Mouse (Mus musculus) left cerebral cortex, postnatal 10 days (tissue): Measurements from ENCODE around the gene Gm8229. TPM values are rescaled to one million over a fixed set of nuclear protein-coding genes. Genes with fewer than 3 reads are reported as not detected.
"Not testable (repeated sequence)": the region's sequence is repeated elsewhere in the genome, so short reads cannot be mapped to it uniquely, and the experiment has no call there.

Source experiments
- DNase-seq, 2 experiments: peaks; one replicate each; pipeline ENCODE4 v3.0.0; 2021 to 2022; ENCODE audit warnings: low spot score in 2 of 2, mixed read lengths in 1 of 2; ENCODE audit errors: extremely low spot score in 1 of 2
- intact Hi-C: fragments of 180-260 bp; cut with DNase I; formaldehyde crosslinking; loops from one replicate; pipeline ENCODE4 v1.15.1; 2025
- total RNA-seq, 2 experiments: library from RNA; stranded (reverse); gene quantifications; 2 replicates each; pipeline ENCODE4 v1.2.3; 2021

Gene Gm8229
- not detected for total RNA-seq

DNA sequence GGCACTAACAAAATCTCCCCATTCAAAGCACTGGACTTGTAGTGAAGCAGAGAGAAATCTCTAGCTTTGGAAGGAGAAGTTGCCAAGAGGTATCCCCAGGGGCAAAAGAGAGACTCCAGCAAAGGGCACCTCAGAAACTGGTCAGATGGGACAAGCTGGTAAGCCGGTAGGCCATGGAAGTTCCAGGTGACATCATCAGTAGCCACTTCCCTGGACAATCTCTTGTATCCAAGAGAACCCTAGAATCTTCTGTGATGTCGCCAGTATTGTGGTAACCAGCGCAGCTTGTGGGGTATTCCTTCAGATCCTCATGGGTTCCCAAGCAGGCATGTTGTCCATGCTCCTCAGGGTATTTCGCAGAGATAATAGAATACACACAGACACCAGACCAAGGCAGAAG is at the start of gene Gm8229:
Gene Gm8229, plus strand, starts transcription at position 301 of the 400 bp plus-strand sequence.
- intact Hi-C loops, DNase-seq: not testable (repeated sequence)

DNA sequence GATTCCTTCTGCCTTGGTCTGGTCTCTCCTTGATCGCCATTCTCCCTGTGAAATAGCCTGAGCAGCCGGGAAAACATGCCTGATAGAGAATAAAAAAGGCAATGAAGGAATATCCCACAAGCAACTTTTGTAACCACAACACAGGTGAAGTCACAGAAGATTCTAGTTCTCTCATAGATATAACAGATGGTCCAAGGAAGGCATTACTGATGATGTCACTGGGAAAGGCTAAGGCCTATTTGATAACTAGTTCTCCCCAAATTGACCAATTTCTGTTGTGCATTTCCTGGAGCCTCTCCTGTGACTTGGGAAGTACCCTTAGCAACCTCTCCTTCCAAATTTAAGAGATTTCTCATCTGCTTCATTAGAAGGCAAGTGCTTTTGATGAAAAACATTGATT is 26.7 kb upstream of the Gm8229 start, which contains the start of gene Gm5930:
Gene Gm5930, minus strand, starts transcription at position 101 of the 400 bp plus-strand sequence.
- DNase-seq, intact Hi-C loops: not testable (repeated sequence)

DNA sequence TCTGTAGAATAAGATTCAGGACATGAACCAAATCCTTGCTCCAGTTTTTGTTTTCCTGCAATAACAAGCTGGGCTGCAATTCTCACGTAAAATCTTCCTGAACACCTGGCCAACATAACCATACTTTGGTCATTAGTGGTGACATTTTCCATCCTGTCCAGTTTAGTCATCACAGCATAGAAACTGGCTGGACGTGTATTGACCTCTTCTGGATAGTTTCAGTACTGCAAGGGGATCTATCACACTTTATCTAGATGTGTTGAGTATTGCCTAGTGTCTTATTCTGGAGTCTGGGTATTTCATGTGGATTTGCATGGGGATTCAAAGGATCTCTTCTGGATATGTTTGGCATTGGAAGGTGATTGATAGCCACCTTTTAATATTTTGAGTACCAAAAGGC is 3.7 kb upstream of the Gm8229 start:
- DNase-seq, intact Hi-C loops: not testable (repeated sequence)

DNA sequence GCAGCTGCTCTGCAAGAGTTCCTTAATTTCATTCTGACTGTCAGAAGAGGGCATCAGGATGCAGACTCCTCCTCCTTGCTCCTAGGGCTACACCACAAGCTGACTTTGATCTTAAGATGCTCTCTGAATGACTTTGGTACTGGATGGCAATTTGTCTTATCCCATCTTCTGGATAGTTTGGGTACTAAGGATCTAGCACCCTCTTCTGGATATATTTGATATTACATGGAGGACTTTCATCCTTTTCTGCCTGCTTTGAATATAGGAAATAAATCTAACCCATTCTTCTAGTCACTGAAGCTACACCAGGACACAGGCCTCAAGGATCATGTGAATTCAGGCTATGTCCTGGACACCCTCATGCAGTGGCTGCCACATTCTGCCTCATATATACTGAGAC is 2.9 kb upstream of the Gm8229 start:
- DNase-seq, intact Hi-C loops: not testable (repeated sequence)

DNA sequence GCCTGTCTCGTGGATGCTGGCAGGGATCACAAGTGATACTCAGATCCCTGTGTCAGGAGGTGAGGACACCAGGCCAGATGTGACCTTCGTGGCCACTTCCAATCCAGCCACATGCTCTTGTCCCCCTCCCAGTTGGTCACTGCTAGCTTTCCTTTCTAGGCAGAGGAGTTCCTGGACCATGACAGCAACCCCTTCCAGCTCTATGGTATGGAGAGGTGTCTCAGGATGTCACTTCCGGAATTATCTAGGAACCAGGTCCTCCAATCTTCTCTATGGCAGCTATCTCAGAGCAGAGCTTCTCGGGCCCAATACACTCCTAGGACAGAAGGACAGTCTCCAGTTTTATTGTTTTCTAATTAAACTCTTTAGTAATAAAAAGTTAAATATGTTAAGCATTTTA is 19.1 kb downstream of the Gm8229 start:
- DNase-seq: not testable (repeated sequence)

DNA sequence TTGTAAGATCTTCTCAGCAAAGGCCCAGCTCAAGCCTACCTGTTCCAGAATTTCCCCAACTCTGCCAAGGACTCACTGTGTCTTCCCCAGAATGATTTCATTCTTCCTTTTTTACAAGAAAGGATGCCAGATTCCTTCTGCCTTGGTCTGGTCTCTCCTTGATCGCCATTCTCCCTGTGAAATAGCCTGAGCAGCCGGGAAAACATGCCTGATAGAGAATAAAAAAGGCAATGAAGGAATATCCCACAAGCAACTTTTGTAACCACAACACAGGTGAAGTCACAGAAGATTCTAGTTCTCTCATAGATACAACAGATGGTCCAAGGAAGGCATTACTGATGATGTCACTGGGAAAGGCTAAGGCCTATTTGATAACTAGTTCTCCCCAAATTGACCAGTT is 45.4 kb downstream of the Gm8229 start, which contains the start of gene Gm3371:
Gene Gm3371, minus strand, starts transcription at position 101 of the 400 bp plus-strand sequence.
- intact Hi-C loops, DNase-seq: not testable (repeated sequence)

More for the DNA sequence above, 19.1 kb downstream of the Gm8229 start:
- intact Hi-C loops: not testable (repeated sequence)

Other genes starting within 250 kb of the Gm8229 start
- gene Gm3327, start 241.5 kb upstream of the Gm8229 start, total RNA-seq: not detected
- not detected for gene Gm8212, start 167.7 kb upstream of the Gm8229 start, total RNA-seq
- gene 4930503E14Rik, start 152.1 kb upstream of the Gm8229 start, total RNA-seq: not detected
- gene Gm8220, start 79.8 kb upstream of the Gm8229 start, total RNA-seq: not detected
- gene Gm5930, start 26.8 kb upstream of the Gm8229 start, total RNA-seq: not detected
- not detected for gene Gm3371, start 45.3 kb downstream of the Gm8229 start, total RNA-seq
- gene Gm8232, start 68.3 kb downstream of the Gm8229 start, total RNA-seq: not detected
- not detected for gene BC061237, start 127.1 kb downstream of the Gm8229 start, total RNA-seq
- gene Gm17093, start 152.9 kb downstream of the Gm8229 start, total RNA-seq: not detected
- not detected for gene Gm8247, start 217.8 kb downstream of the Gm8229 start, total RNA-seq